Mouse (Mus musculus) ES-Bruce4 (cell line): Measurements from ENCODE around the gene Med21.

Experiments
- CTCF ChIP-seq: IDR thresholded peaks from one replicate; pipeline ENCODE4 v1.8.1; 2011; ENCODE audit warnings: low read depth, low read length
- EP300 ChIP-seq: IDR thresholded peaks from 2 replicates; pipeline ENCODE4 v1.6.1; 2011; ENCODE audit warnings: low read depth, low read length; ENCODE audit not compliant: insufficient read depth
- POLR2A ChIP-seq: IDR thresholded peaks from one replicate; pipeline ENCODE4 v1.8.1; 2011; ENCODE audit warnings: low read length; ENCODE audit not compliant: insufficient read depth

DNA sequence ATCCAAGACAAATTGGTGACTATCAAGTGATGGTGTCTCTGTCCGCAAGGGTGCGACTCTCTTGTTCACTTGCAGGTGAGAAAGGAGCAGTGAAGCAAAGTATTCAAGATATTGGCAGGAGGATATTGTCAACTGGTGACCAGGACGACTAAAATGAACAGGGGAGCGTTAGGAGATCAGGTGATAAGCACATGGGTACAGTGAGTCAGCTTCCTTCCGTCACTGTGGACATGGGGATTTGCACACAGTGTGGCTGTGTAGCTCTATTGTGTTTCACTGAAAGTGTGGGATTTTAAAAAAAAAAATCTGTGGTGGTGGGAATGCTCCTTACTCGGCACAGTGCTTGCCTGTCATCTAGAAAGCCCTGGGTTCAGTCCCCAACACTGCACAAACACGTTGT, 45.7 kb downstream of the Med21 start:
- TF ChIP-seq CTCF (no peak), POLR2A (no peak), EP300 (no peak)
